Comparison of ENCODE assay signal across 8 mouse cellular contexts in genomic region chr3:95658236-95658867, GRCm38 (mm10). TPM values are rescaled to one million over a fixed set of nuclear protein-coding genes. Genes with fewer than 3 reads are reported as not detected.
A peak's percentile ranks its signal among the peaks of the same experiment; 100 is the strongest.
DNase-seq lines count a peak whose midpoint lies in the region; ATAC-seq lines count a peak whose summit lies in the region.

TSS of gene Mcl1 (plus strand) at chr3:95658788.

- H3K36me3 ChIP-seq in hindbrain, embryonic 15.5 days, result peaks cover 16% of the 10 kb centered on the region

- ATAC-seq in hindbrain, embryonic 15.5 days (ENCODE audit: low FRiP score, low read depth), result peak; percentile 98

- WGBS in hindbrain, embryonic 15.5 days, result under 1% methylated on average over 37 of the region's 43 CpGs

- no peaks in the 10 kb centered on the region for H3K9me3 ChIP-seq in hindbrain, embryonic 15.5 days

- peak; percentile 88 for DNase-seq in T-cell, adult 2 months (ENCODE audit: low spot score)
- peak; percentile 92 to 94 for DNase-seq in cerebellum, postnatal 36 days
- DNase-seq in gastrocnemius, adult 18-20 months (ENCODE audit: low spot score), result peak; percentile 96
- DNase-seq in left cerebral cortex, adult 11 months (ENCODE audit: low spot score), result peak; percentile 86
- peak; percentile 96 for DNase-seq in lung, postnatal 36 days
- peak; percentile 94 for DNase-seq in retina, embryonic 14.5 days (ENCODE audit: low spot score)
- peak; percentile 91 to 93 for DNase-seq in thymus, postnatal 36 days

- peak within 1 kb of the TSS; percentile 89 for H3K4me2 ChIP-seq in hindbrain, embryonic 15.5 days

- peak within 1 kb of the TSS; percentile 95 for H3K9ac ChIP-seq in hindbrain, embryonic 15.5 days

- no peaks in the 10 kb centered on the region for H3K27me3 ChIP-seq in hindbrain, embryonic 15.5 days

- H3K4me1 ChIP-seq in hindbrain, embryonic 15.5 days (replicated peaks), result peaks cover 44% of the 10 kb centered on the region

- peak within 1 kb of the TSS; percentile 98 for H3K27ac ChIP-seq in hindbrain, embryonic 15.5 days (replicated peaks)

- peak within 1 kb of the TSS; percentile 91 for H3K4me3 ChIP-seq in hindbrain, embryonic 15.5 days

RNA-seq across cellular contexts. Expression of gene Mcl1, which starts in this region (rescaled TPM):
- 10 to 100 TPM; 96.0 to 99.4 TPM for total RNA-seq in gastrocnemius, adult 18-20 months (2021)
- 46.3 and 47.4 TPM in 2 replicates for polyA plus RNA-seq in hindbrain, embryonic 15.5 days (2015; fragmentation: Nextera tagmentation; extraction: Ambion mirVana)

Comparison
In these comparisons a context has a peak if more than half of its experiments do, and no peak if none do; other contexts are left out.
1. Peak in every context shown above with its lines: DNase-seq, ATAC-seq, H3K4me3 ChIP-seq and H3K27ac ChIP-seq.